Mouse (Mus musculus): Measurements from ENCODE around the gene Axdnd1.
A peak's percentile ranks its signal among the peaks of the same experiment; 100 is the strongest.
"Not testable (repeated sequence)": the region's sequence is repeated elsewhere in the genome, so short reads cannot be mapped to it uniquely, and the experiment has no call there.

The Axdnd1 gene

DNA sequence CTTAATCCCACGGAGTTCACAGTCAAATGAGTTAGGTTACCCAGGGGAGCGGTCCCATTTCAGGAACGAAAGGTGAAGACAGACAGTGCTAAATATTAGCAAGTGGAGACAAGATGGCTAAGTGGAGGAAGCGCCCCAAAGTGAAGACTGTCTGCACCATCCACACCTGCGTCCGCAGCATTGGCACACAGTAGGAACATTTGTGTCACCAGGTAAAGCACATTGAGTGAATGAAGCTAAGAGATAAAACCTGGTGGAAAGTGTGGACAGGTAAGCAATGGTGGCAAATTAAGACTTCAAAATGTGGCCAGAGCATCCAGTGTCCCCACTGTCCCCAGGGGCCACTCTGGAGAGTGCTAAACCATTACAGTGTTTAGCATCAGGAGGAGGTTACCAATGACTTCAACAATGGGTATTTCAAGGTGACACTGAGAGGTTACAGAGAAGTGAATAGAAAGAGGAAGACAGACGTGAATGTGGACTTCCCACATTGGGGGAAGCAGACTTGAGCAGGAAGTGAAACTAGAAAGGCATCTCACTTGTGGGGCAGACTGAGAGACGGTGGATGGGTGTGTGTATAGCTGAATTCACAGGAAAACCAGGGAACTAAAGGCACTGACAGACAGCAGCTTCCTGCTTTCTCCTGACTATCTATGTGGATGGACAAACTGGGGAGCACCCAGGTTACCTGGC is 16.2 kb upstream of the Axdnd1 start:
- no peak for DNase-seq (ENCODE audit: low read depth, low spot score)

GRCm38 (mm10) chr1:156433497-156433896 is 12.5 kb upstream of the Axdnd1 start:
- DNase-seq (ENCODE audit: low read depth, low spot score), result no peak

DNA sequence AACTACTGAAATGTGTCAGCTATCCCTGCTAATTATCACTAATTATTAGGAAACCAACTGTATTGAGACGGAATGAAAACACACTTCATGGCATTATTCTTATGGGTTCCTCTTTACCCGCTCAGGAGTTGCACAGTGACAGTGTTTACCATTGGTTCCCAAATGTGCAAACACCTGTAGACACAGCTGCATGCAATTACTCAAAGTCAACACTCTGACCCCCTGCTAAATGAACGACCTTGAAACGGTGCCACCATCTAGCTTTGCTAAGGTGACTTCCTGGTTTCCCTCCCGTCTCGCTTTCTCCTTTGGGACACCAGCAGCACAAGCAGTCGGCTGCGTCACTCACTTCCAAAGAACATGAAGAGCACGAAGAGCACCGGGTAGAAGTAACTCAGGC is 11.5 kb upstream of the Axdnd1 start:
- peak; percentile 19 for DNase-seq (ENCODE audit: low read depth, low spot score)

- DNase-seq (ENCODE audit: low read depth, low spot score), result no peak
These were observed 7.5 kb upstream of the Axdnd1 start for GRCm38 (mm10) chr1:156428434-156428833.

GRCm38 (mm10) chr1:156425746-156426145 is 4.8 kb upstream of the Axdnd1 start:
- no peak for DNase-seq (ENCODE audit: low read depth, low spot score)

- DNase-seq (ENCODE audit: low read depth, low spot score), result no peak
These were observed 3.1 kb upstream of the Axdnd1 start for GRCm38 (mm10) chr1:156424054-156424453.

GRCm38 (mm10) chr1:156423493-156423892 is 2.5 kb upstream of the Axdnd1 start:
- no peak for DNase-seq (ENCODE audit: low read depth, low spot score)

- peak; percentile 14 for DNase-seq (ENCODE audit: low read depth, low spot score)
These were observed 1.9 kb upstream of the Axdnd1 start for GRCm38 (mm10) chr1:156422856-156423255.

DNA sequence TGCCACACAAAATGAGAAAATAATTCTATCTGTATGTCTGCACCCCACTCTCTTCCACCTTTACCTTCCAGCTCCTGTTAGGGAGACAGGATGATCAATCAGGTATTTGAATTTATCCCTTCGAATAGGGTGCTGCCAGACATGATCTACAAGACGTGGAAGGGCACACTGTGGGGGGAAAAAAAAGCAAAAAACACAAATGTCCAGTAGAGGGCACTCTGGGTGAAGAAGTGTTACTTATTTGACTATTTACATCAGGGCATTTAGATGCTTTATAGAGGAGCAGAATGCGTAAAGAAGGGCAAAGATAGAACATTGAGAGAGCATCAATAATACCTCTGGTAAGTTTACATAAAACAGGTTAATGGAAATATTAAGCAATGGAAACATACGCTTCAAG is 2.8 kb downstream of the Axdnd1 start:
- peak; percentile 55 for DNase-seq (ENCODE audit: low read depth, low spot score)

DNA sequence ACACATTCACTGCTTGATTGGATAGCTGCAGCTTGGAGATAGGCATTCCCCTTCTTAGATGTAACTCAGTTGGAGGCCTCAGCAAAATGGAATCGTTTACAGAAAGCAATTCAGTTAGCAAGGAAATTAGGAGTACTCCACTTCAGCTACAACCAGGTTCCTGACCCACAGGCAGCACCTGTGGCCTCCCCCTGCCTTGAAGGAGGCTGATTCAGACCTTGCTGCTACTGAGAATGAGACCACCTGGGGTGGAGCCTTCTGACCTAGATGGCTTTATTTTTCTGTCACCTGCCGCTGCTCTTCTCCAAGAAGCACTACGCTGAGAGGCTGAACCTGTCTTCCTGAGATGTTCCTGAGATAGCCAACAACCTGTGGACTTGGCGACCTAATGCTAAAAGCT is 12.4 kb downstream of the Axdnd1 start:
- no peak for DNase-seq (ENCODE audit: low read depth, low spot score)

DNA sequence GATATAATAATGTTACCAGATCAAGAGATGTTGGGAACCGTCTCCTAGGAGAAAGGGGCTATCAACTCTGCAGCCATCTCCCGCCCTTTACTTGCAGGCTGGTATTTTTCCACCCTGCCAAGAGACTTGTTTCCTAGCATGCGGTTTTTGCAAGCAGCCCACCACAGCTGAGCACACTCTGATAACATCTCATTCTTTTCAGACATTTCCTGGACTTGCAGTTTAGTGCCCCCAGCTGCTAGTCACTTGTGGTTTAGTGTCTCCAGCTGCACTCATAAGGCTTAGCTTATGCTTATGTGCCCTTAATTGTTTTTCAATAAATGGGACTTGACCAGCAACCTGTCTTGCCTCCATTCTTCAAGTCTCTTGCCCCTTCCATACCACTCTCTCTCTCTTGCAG is 13.0 kb downstream of the Axdnd1 start:
- no peak for DNase-seq (ENCODE audit: low read depth, low spot score)

GRCm38 (mm10) chr1:156403251-156403650 is 17.7 kb downstream of the Axdnd1 start:
- peak; percentile 48 for DNase-seq (ENCODE audit: low read depth, low spot score)

DNA sequence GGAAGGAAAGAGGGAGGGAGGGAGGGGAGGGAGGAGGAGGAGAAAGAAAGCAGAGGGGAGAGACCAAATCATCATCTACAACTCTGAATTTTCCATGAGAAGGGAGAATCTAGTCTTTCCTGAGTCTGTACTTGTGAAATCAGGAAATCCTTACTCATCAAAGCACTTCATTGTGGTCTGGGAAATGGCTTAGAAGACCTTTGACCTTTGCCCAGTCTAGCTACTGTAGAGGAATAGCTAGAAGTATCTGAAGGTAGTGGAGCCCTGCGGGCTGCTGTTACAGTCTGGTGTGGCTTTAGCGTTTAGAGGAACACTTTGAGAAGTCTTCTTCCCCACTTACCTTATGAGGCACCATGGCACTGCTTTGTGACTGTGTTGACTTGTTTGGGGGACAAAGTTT is 18.5 kb downstream of the Axdnd1 start:
- no peak for DNase-seq (ENCODE audit: low read depth, low spot score)

GRCm38 (mm10) chr1:156400159-156400558 is 20.8 kb downstream of the Axdnd1 start:
- not testable (repeated sequence) for DNase-seq (ENCODE audit: low read depth, low spot score)

DNA sequence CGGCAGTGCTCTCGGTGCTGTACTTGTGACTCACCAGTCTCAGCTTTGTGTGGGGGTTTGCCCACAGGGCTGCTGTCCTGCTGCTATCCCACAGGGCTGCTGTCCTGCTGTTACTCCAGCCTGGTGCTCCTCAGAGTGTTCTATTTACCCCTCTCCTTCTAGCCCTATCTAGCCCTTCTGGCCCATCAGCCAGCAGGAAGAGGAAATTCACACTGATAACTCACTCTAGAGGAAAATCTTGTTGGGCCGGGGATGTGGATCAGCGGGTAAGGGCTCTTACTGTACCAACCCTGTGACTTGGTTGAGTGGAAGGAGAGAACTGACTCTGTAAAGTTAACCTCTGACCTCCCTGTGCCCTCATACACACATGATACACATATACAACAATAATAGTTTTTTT is 27.8 kb downstream of the Axdnd1 start:
- no peak for DNase-seq (ENCODE audit: low read depth, low spot score)

GRCm38 (mm10) chr1:156386880-156387279 is 34.1 kb downstream of the Axdnd1 start:
- DNase-seq (ENCODE audit: low read depth, low spot score), result no peak

DNA sequence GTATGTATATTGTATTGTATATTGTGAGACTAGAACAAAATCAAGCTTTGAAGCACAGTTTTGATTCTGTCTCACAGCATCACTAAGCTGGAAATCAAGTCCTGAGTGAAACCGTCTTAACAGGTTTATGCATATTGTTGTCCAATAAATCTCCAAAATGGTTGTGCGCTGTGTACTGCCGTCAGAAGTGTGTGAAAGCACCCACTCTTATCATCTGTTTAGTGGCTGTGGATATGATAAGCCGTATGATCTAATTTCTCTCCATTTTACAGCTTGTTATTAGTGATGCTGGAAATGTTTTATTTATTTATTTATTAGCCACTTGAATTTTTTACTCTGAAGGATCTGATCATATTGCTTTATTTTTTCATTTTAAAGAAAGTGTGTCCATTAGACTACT is 34.7 kb downstream of the Axdnd1 start:
- DNase-seq (ENCODE audit: low read depth, low spot score), result no peak

DNA sequence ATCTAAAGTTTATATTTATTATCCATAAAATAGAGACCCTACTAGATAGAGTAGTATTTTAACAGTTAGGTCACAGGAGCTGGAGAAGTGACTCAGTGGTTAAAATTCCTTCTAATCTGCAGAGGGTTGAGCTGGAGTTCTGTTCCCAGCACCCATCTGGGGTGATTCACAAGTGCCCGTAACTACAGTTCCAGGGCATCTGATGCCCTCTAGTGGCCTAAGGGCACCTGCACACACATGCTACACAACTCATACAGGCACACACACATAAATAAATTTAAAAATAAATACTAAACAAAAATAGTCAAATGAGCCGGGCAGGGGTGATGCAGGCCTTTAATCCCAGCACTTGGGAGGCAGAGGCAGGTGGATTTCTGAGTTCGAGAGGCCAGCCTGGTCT is 39.7 kb downstream of the Axdnd1 start:
- peak; percentile 49 for DNase-seq (ENCODE audit: low read depth, low spot score)

- no peak for DNase-seq (ENCODE audit: low read depth, low spot score)
These were observed 55.2 kb downstream of the Axdnd1 start, which contains the start of gene Gm2000 for GRCm38 (mm10) chr1:156365740-156366139. Gm2000 (plus strand) TSS chr1:156366040.

- DNase-seq (ENCODE audit: low read depth, low spot score), result no peak
These were observed 68.5 kb downstream of the Axdnd1 start for GRCm38 (mm10) chr1:156352466-156352865.

- no peak for DNase-seq (ENCODE audit: low read depth, low spot score)
These were observed 70.5 kb downstream of the Axdnd1 start for GRCm38 (mm10) chr1:156350441-156350840.

GRCm38 (mm10) chr1:156349031-156349430 is 71.9 kb downstream of the Axdnd1 start:
- DNase-seq (ENCODE audit: low read depth, low spot score), result no peak

GRCm38 (mm10) chr1:156345633-156346032 is 75.3 kb downstream of the Axdnd1 start:
- DNase-seq (ENCODE audit: low read depth, low spot score), result no peak

DNA sequence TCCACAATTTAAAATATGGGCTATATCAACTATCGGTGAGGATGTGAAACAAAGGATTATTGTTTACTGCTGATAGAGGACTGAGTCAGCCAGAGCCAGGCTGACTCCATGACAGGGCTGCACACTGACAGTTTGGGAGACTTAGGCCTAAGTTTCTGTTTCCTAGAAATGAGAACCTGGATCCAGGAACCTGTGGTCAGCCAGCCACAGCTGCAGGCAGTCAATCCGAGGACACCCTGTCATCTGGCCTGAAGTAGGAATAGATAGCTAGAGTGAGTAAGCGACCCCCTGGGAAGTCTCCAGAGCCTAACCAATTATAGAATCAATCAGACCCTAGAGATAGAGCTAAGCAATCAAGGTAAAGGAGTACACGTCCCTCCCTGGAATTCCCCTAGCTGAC is 76.5 kb downstream of the Axdnd1 start:
- no peak for DNase-seq (ENCODE audit: low read depth, low spot score)
